Mouse (Mus musculus) adrenal gland, postnatal 10 days (tissue): ENCODE measurements around the gene Sptan1. TPM values are rescaled to one million over a fixed set of nuclear protein-coding genes. Genes with fewer than 3 reads are reported as not detected.

Experiments
- microRNA-seq: library from miRNA; unstranded; fragments of <30 nt; microRNA quantifications from one replicate; pipeline ENCODE4 v1.2.0, GENCODE M21; 2021
- total RNA-seq, 2 experiments: library from RNA; stranded (reverse); gene quantifications; 2 replicates each; pipeline ENCODE4 v1.2.3; 2021

Gene Sptan1
- total RNA-seq, 2 experiments from 2014 or later = 200 to 226 TPM

Small RNAs within 50 kb of the gene (microRNA-seq; reads per million reads assigned to microRNA genes)
- not detected for gene Mir6997

Other genes starting within 250 kb of the Sptan1 start
- under 1 TPM in 1 of 2 experiments, not detected in 1; 0.48 TPM for gene Gm13420, start 213.9 kb upstream of the Sptan1 start, total RNA-seq
- not detected for gene Gm13547, start 206.2 kb upstream of the Sptan1 start, total RNA-seq
- gene Coq4, start 178.1 kb upstream of the Sptan1 start, total RNA-seq = 10 to 100 TPM; 16.4 to 21.8 TPM
- 10 to 100 TPM; 25.7 to 43.1 TPM for gene Trub2, start 177.1 kb upstream of the Sptan1 start, total RNA-seq
- gene Slc27a4, start 162.9 kb upstream of the Sptan1 start, total RNA-seq = 10 to 100 TPM; 26.8 to 27.8 TPM
- 10 to 100 TPM; 39.4 to 43.6 TPM for gene Urm1, start 145.5 kb upstream of the Sptan1 start, total RNA-seq
- 10 to 100 TPM; 16.6 to 19.0 TPM for gene Cercam, start 96.4 kb upstream of the Sptan1 start, total RNA-seq
- 10 to 100 TPM; 41.1 to 44.6 TPM for gene Odf2, start 76.3 kb upstream of the Sptan1 start, total RNA-seq
- gene Gle1, start 30.1 kb upstream of the Sptan1 start, total RNA-seq = 10 to 100 TPM; 31.8 to 36.5 TPM
- 10 to 100 TPM; 20.1 to 24.4 TPM for gene Wdr34, start 83.3 kb downstream of the Sptan1 start, total RNA-seq
- 100 to 1,000 TPM; 216 to 221 TPM for gene Set, start 91.8 kb downstream of the Sptan1 start, total RNA-seq
- 10 to 100 TPM in 1 of 2 experiments, 1 to 10 TPM in 1; 6.3 to 10.1 TPM for gene Pkn3, start 112.1 kb downstream of the Sptan1 start, total RNA-seq
- 10 to 100 TPM; 14.9 to 19.0 TPM for gene Zdhhc12, start 128.1 kb downstream of the Sptan1 start, total RNA-seq
- 10 to 100 TPM; 29.9 to 45.4 TPM for gene Zer1, start 159.0 kb downstream of the Sptan1 start, total RNA-seq
- gene Tbc1d13, start 168.2 kb downstream of the Sptan1 start, total RNA-seq = 10 to 100 TPM; 47.2 to 64.0 TPM
- 10 to 100 TPM; 55.6 to 58.2 TPM for gene Endog, start 205.9 kb downstream of the Sptan1 start, total RNA-seq
- gene Spout1, start 212.9 kb downstream of the Sptan1 start, total RNA-seq = 10 to 100 TPM; 18.1 TPM
- gene Kyat1, start 240.3 kb downstream of the Sptan1 start, total RNA-seq = 10 to 100 TPM; 27.4 to 27.9 TPM